Mouse (Mus musculus): ENCODE data around the gene Dap.

DNA sequence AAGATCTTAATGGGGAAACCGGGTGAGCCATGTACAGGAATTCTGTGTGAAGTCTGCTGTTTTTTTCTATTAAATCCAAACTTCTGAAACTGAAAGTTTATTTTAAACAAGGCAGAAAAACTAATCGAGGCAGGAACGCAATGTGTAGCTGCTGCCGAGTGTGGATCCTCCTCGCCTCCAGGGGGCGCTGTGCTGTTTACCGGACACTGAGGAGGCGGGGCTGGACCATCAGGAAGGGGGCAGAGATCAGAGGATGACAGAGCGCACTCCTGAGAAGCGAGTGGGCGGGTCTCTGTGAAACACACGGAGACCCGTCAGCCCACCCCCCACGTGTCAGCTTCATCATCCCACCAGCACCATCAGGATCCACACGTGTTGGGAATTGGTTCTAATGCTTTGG lies 85.4 kb downstream of the Dap start:
- TF ChIP-seq POLR2A (IDR thresholded peaks at IDR 0.05; ENCODE audit: control insufficient read depth, extremely low read depth, insufficient read depth, low read length, poor library complexity) (no peak), CTCF (IDR thresholded peaks at IDR 0.05; ENCODE audit: borderline replicate concordance, control insufficient read depth, extremely low read depth, insufficient read depth, low read length, poor library complexity) (peak; percentile 67; the same call in 1 of the 2 replicates)
